Mouse (Mus musculus) lung, embryonic 14.5 days (tissue): Measurements from ENCODE around the gene Nlrx1. TPM values are rescaled to one million over a fixed set of nuclear protein-coding genes. Genes with fewer than 3 reads are reported as not detected.

Experiments
- ATAC-seq: fragments of 200-750 bp; cut with Nextera tagmentation; 2 replicates; pipeline ENCODE4 v1.8.0; 2017; ENCODE audit warnings: mild to moderate bottlenecking, moderate TSS enrichment, moderate library complexity; ENCODE audit not compliant: insufficient read depth
- DNase-seq: peaks from one replicate; pipeline ENCODE4 v3.0.0-alpha.2; 2015
- H3K27ac ChIP-seq: fragments of 300-500 bp; sonication (generic); 2 replicates; pipeline ENCODE4 v1.5.1; 2014; ENCODE audit warnings: low read depth, mild to moderate bottlenecking, moderate library complexity
- H3K27me3 ChIP-seq: fragments of 300-500 bp; sonication (generic); 2 replicates; pipeline ENCODE4 v1.6.1; 2014; ENCODE audit warnings: low read length, control low read depth; ENCODE audit not compliant: insufficient read depth
- H3K36me3 ChIP-seq: fragments of 300-500 bp; sonication (generic); 2 replicates; pipeline ENCODE4 v1.6.1; 2014; ENCODE audit warnings: control low read depth; ENCODE audit not compliant: insufficient read depth
- H3K4me1 ChIP-seq: fragments of 300-500 bp; sonication (generic); 2 replicates; pipeline ENCODE4 v1.6.1; 2014; ENCODE audit warnings: antibody characterized with exemption, control low read depth; ENCODE audit not compliant: insufficient read depth
- H3K4me2 ChIP-seq: fragments of 300-500 bp; sonication (generic); 2 replicates; pipeline ENCODE4 v1.6.1; 2014; ENCODE audit warnings: mild to moderate bottlenecking
- H3K4me3 ChIP-seq: fragments of 300-500 bp; sonication (generic); 2 replicates; pipeline ENCODE4 v1.5.1; 2014; ENCODE audit warnings: low read depth, low read length
- H3K9ac ChIP-seq: fragments of 300-500 bp; sonication (generic); 2 replicates; pipeline ENCODE4 v1.6.1; 2014
- H3K9me3 ChIP-seq: fragments of 300-500 bp; sonication (generic); 2 replicates; pipeline ENCODE4 v1.6.1; 2016; ENCODE audit warnings: low read depth, low read length, control low read depth
- CTCF ChIP-seq: IDR thresholded peaks from 2 replicates; pipeline ENCODE4 v1.5.1; 2016; ENCODE audit warnings: antibody characterized with exemption, low read depth
- WGBS: fragments of 180-500 bp; shearing (Covaris S2); extraction: QIAGEN DNeasy Blood & Tissue Kit; methylation state at CpG from one replicate; pipeline ENCODE4 v1.1.7; 2014; 5-methylcytosine and 5-hydroxymethylcytosine counted together
- polyA plus RNA-seq: library from polyadenylated mRNA; unstranded; fragments of >200 nt; fragmentation: Nextera tagmentation; extraction: Ambion mirVana; gene quantifications from 2 replicates; pipeline ENCODE4 v1.2.1, GENCODE M21; 2014

The Nlrx1 gene
- polyA plus RNA-seq: 9.2 and 9.6 TPM in 2 replicates

- 62% methylated on average over 6 of the region's 6 CpGs for WGBS
- no peaks in the 10 kb centered on the region for H3K9me3 ChIP-seq
- TF ChIP-seq CTCF: no peak
- no peaks in the 10 kb centered on the region for H3K27me3 ChIP-seq
- peak within 1 kb of the TSS; percentile 53 for H3K4me3 ChIP-seq
- H3K9ac ChIP-seq: peak within 1 kb of the TSS; percentile 79
- H3K36me3 ChIP-seq: no peaks in the 10 kb centered on the region
- ATAC-seq (peak; percentile 40), DNase-seq (no peak)
- peak within 1 kb of the TSS; percentile 79 for H3K4me2 ChIP-seq
- peaks cover 10% of the 10 kb centered on the region for H3K4me1 ChIP-seq
- peak within 1 kb of the TSS; percentile 80 for H3K27ac ChIP-seq
Observed at GRCm38 (mm10) chr9:44268432-44268831, at the start of gene Nlrx1. Nlrx1 (minus strand) TSS chr9:44268599.

- H3K4me3 ChIP-seq: no peak overlapping the region
- no peak overlapping the region for H3K4me2 ChIP-seq
- TF ChIP-seq CTCF: no peak
- H3K9me3 ChIP-seq: no peaks in the 10 kb centered on the region
- peaks cover 14% of the 10 kb centered on the region for H3K4me1 ChIP-seq
- H3K36me3 ChIP-seq: peaks cover 35% of the 10 kb centered on the region
- 70% methylated on average over 4 of the region's 4 CpGs for WGBS
- ATAC-seq (no peak), DNase-seq (no peak)
- H3K27ac ChIP-seq: no peak overlapping the region
- no peaks in the 10 kb centered on the region for H3K27me3 ChIP-seq
- H3K9ac ChIP-seq: no peak overlapping the region
Observed at GRCm38 (mm10) chr9:44317452-44317851, 49.1 kb upstream of the Nlrx1 start.

GRCm38 (mm10) chr9:44314910-44315309 lies 46.5 kb upstream of the Nlrx1 start:
- Histone ChIP-seq H3K9me3 (no peaks in the 10 kb centered on the region), H3K27me3 (no peaks in the 10 kb centered on the region), H3K4me1 (peaks cover 16% of the 10 kb centered on the region), H3K4me2 (no peak overlapping the region), H3K4me3 (no peak overlapping the region), H3K9ac (no peak overlapping the region), H3K36me3 (peaks cover 40% of the 10 kb centered on the region), H3K27ac (no peak overlapping the region)
- WGBS: 89% methylated on average over 18 of the region's 18 CpGs
- no peak for DNase-seq
- no peak for ATAC-seq
- TF ChIP-seq CTCF: no peak

- Histone ChIP-seq H3K27me3 (no peaks in the 10 kb centered on the region), H3K4me2 (no peak overlapping the region), H3K27ac (no peak overlapping the region), H3K9me3 (no peaks in the 10 kb centered on the region), H3K36me3 (peaks cover 40% of the 10 kb centered on the region), H3K4me1 (peaks cover 16% of the 10 kb centered on the region), H3K4me3 (no peak overlapping the region), H3K9ac (no peak overlapping the region)
- TF ChIP-seq CTCF: no peak
- no peak for DNase-seq
- WGBS: 70% methylated on average over 4 of the region's 4 CpGs
- no peak for ATAC-seq
Observed at GRCm38 (mm10) chr9:44314257-44314547, 45.8 kb upstream of the Nlrx1 start.

- Histone ChIP-seq H3K4me1 (peaks cover 10% of the 10 kb centered on the region), H3K9me3 (no peaks in the 10 kb centered on the region), H3K4me2 (no peak overlapping the region), H3K27me3 (no peaks in the 10 kb centered on the region), H3K27ac (no peak overlapping the region), H3K4me3 (no peak overlapping the region), H3K36me3 (peaks cover 40% of the 10 kb centered on the region), H3K9ac (no peak overlapping the region)
- 69% methylated on average over 19 of the region's 19 CpGs for WGBS
- no peak for ATAC-seq
- DNase-seq: no peak
- TF ChIP-seq CTCF: no peak
Observed at GRCm38 (mm10) chr9:44313476-44314256, 45.3 kb upstream of the Nlrx1 start.

GRCm38 (mm10) chr9:44311136-44312134 lies 43.0 kb upstream of the Nlrx1 start:
- H3K36me3 ChIP-seq: peaks cover 36% of the 10 kb centered on the region
- peak overlapping the region; percentile 24 for H3K4me2 ChIP-seq
- WGBS: 13% methylated on average over 27 of the region's 27 CpGs
- H3K27me3 ChIP-seq: no peaks in the 10 kb centered on the region
- ATAC-seq: peak; percentile 81
- H3K9me3 ChIP-seq: no peaks in the 10 kb centered on the region
- H3K27ac ChIP-seq: peak overlapping the region; percentile 66; the same call in 1 of the 2 replicates
- H3K4me3 ChIP-seq: peak overlapping the region; percentile 12; the same call in 1 of the 2 replicates
- TF ChIP-seq CTCF: 0 out of 2 replicates have a peak, but pooled peaks have one; percentile 8
- peak; percentile 57 for DNase-seq
- H3K9ac ChIP-seq: peak overlapping the region; percentile 47; the same call in 1 of the 2 replicates
- peaks cover 5% of the 10 kb centered on the region; the same call in 1 of the 2 replicates for H3K4me1 ChIP-seq
